Mouse (Mus musculus) cerebellum, adult 2 months (tissue): Measurements from ENCODE around the gene Mras. TPM values are rescaled to one million over a fixed set of nuclear protein-coding genes. Genes with fewer than 3 reads are reported as not detected.

Source experiments
- DNase-seq, 2 experiments: peaks; one replicate each; pipeline ENCODE4 v3.0.0; 2021
- H3K27ac ChIP-seq: fragments of 200-500 bp; 2 replicates; pipeline ENCODE4 v1.5.1; 2012; ENCODE audit warnings: low read length, control low read depth, inconsistent platforms; ENCODE audit not compliant: insufficient read depth
- H3K27me3 ChIP-seq: fragments of 200-500 bp; 2 replicates; pipeline ENCODE4 v1.6.1; 2012; ENCODE audit warnings: inconsistent platforms, mild to moderate bottlenecking, low read length, moderate library complexity; ENCODE audit not compliant: control insufficient read depth, insufficient read depth
- H3K4me1 ChIP-seq: fragments of 200-500 bp; 2 replicates; pipeline ENCODE4 v1.6.1; 2011; ENCODE audit warnings: low read length; ENCODE audit not compliant: control insufficient read depth, insufficient read depth
- H3K4me3 ChIP-seq: fragments of 200-500 bp; replicated peaks from 2 replicates; pipeline ENCODE3; 2011; ENCODE audit warnings: mild to moderate bottlenecking, low read depth, low read length, control low read depth; ENCODE audit not compliant: insufficient read depth
- CTCF ChIP-seq: fragments of 200-500 bp; IDR thresholded peaks from 2 replicates; pipeline ENCODE4 v1.5.1; 2011; ENCODE audit warnings: low read depth, mild to moderate bottlenecking, control low read depth, low read length, moderate library complexity, borderline replicate concordance; ENCODE audit not compliant: insufficient read depth
- POLR2A ChIP-seq: fragments of 200-500 bp; IDR thresholded peaks from 2 replicates; pipeline ENCODE4 v1.6.1; 2011; ENCODE audit warnings: low read length, control low read depth, borderline replicate concordance; ENCODE audit not compliant: insufficient read depth
- WGBS: fragments of 180-500 bp; shearing (Covaris S2); methylation state at CpG from one replicate; pipeline ENCODE4 v1.1.7; 2018; 5-methylcytosine and 5-hydroxymethylcytosine counted together
- polyA plus RNA-seq: library from polyadenylated mRNA; depleted of rRNA; stranded (reverse); fragments of >200 nt; gene quantifications from 2 replicates; pipeline ENCODE4 v1.2.3, GENCODE M21; 2012

Gene Mras
- polyA plus RNA-seq, 1 experiment: 81.5 TPM

DNA sequence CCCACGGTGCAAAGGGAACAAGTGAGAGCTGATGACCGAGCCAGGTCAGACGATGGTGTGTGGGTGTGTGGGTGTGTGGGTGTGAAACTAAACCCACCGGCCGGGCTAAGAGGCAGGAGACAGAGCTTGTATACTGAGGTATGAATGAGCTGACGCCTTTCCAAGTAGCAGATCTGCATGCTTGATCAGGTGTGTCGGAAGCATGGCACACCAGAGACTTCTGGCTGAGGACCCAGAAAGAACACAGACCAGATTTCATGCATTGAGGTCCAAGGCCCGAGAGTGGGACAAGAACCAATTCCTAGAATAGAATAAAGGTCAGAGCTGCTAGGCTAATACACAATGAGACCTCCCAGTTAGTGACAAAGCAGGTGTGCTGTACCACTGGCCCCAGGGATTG lies 1.9 kb upstream of the Mras start:
- DNase-seq: no peak
- no peak overlapping the region for H3K4me3 ChIP-seq
- 46% methylated on average over 8 of the region's 8 CpGs for WGBS
- TF ChIP-seq CTCF: no peak
- TF ChIP-seq POLR2A: no peak
- H3K27ac ChIP-seq: no peak overlapping the region
- peaks cover 7% of the 10 kb centered on the region for H3K4me1 ChIP-seq
- no peaks in the 10 kb centered on the region for H3K27me3 ChIP-seq

- DNase-seq: no peak
- 91% methylated on average over 12 of the region's 12 CpGs for WGBS
- Histone ChIP-seq H3K27me3 (no peaks in the 10 kb centered on the region), H3K4me1 (peaks cover 14% of the 10 kb centered on the region), H3K27ac (no peak overlapping the region), H3K4me3 (no peak overlapping the region)
- no peak for TF ChIP-seq CTCF
- no peak for TF ChIP-seq POLR2A
Measured at GRCm38 (mm10) chr9:99437781-99438565, 792 bp upstream of the Mras start.

DNA sequence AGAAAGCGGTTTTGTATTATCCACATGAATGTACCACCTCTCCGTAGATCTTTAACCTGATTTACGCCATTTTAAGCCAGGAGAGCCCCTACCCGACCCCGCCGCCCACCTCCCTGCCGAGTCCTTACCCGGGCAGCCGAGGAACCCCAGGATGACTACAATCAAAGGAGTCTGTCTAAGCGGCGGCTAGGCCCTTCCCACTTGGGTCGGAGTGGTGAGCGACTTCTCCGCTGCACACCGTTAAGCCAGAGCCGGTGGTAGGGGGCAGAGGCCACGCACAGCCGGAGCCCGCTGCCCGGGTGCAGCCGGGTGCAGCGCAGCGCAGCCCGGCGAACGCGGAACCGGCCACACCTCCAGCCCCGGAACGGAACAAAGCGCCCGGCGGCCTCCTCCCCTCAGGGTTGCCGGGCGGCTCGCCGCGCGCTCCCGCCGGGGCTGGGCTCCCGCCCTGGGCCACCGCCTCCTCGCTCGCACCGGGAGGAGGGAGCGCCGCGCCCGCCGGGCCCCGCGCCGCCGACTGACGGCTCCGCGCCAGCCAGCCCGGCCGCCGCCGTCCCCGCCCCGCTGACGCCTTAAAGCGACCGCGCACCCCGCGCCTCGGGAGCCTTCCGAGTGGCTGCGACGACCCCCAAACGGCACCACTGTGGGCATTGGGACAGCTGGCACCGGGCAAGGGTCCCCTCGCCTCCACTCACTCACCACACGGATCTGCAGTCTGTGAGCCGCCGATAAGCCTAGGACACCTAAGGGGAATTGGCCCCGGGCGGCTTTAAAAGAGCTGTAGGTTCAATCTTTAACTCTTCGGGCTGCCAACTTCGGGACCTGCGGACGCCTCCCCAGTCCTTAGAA lies 775 bp downstream of the Mras start:
- Histone ChIP-seq H3K4me3 (peak overlapping the region; percentile 91), H3K27me3 (no peaks in the 10 kb centered on the region), H3K27ac (peak overlapping the region; percentile 87), H3K4me1 (peaks cover 19% of the 10 kb centered on the region)
- DNase-seq: peak; percentile 84 to 87
- TF ChIP-seq POLR2A (no peak), CTCF (no peak)
- WGBS: 1% methylated on average over 86 of the region's 86 CpGs

- Histone ChIP-seq H3K27me3 (no peaks in the 10 kb centered on the region), H3K4me3 (peak overlapping the region; percentile 90), H3K27ac (no peak overlapping the region), H3K4me1 (peaks cover 23% of the 10 kb centered on the region)
- WGBS: 24% methylated on average over 16 of the region's 16 CpGs
- no peak for TF ChIP-seq CTCF
- TF ChIP-seq POLR2A: no peak
- DNase-seq: peak; percentile 60 to 68
Measured at GRCm38 (mm10) chr9:99435619-99436181, 1.5 kb downstream of the Mras start.

GRCm38 (mm10) chr9:99434892-99435618 lies 2.1 kb downstream of the Mras start:
- no peak for TF ChIP-seq POLR2A
- TF ChIP-seq CTCF: no peak
- no peak overlapping the region; the same call in 1 of the 2 replicates for H3K27ac ChIP-seq
- peaks cover 23% of the 10 kb centered on the region for H3K4me1 ChIP-seq
- no peaks in the 10 kb centered on the region for H3K27me3 ChIP-seq
- peak in 1 of 2 experiments; percentile 17 for DNase-seq
- WGBS: 63% methylated on average over 14 of the region's 14 CpGs
- H3K4me3 ChIP-seq: peak overlapping the region; percentile 90

- H3K4me3 ChIP-seq: no peak overlapping the region
- peaks cover 23% of the 10 kb centered on the region for H3K4me1 ChIP-seq
- TF ChIP-seq POLR2A: no peak
- TF ChIP-seq CTCF: no peak
- WGBS: 94% methylated on average over 4 of the region's 4 CpGs
- no peak for DNase-seq
- H3K27me3 ChIP-seq: no peaks in the 10 kb centered on the region
- no peak overlapping the region for H3K27ac ChIP-seq
Measured at GRCm38 (mm10) chr9:99432478-99432877, 4.7 kb downstream of the Mras start.

- H3K4me3 ChIP-seq: no peak overlapping the region
- peak; percentile 55 to 75 for DNase-seq
- H3K27me3 ChIP-seq: no peaks in the 10 kb centered on the region
- peaks cover 23% of the 10 kb centered on the region for H3K4me1 ChIP-seq
- no peak overlapping the region for H3K27ac ChIP-seq
- WGBS: 35% methylated on average over 6 of the region's 6 CpGs
- TF ChIP-seq POLR2A: no peak
- no peak for TF ChIP-seq CTCF
Measured at GRCm38 (mm10) chr9:99431963-99432362, 5.2 kb downstream of the Mras start.
